Mouse (Mus musculus): Measurements from ENCODE around the gene Miip.

Gene Miip

GRCm38 (mm10) chr4:147868450-147869031, at the start of gene Miip, which contains the start of gene Fv1:
Miip (minus strand) TSS chr4:147868816.
Fv1 (plus strand) TSS chr4:147868979.
- DNase-seq (ENCODE audit: low spot score): peak; percentile 82

DNA sequence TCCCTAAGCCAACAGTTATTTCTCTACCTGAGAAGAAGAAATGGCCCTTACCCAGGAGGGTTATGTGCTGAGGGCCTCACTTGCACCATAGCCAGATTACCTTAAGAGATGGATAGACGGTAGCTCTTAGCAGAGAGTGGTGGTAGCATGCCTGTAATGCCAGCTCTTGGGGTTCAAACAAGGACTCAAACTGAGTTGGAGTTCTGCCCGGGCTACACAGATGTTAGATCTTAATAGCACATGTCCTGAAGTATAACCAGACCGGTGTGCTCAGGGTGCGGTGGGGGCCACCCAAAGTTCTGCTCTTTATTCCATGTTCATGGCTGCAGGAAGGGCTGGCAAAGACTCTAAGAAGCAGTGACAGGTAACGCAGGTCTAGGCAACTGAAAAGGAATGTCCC, 40.9 kb upstream of the Miip start:
- no peak for DNase-seq (ENCODE audit: low spot score)

DNA sequence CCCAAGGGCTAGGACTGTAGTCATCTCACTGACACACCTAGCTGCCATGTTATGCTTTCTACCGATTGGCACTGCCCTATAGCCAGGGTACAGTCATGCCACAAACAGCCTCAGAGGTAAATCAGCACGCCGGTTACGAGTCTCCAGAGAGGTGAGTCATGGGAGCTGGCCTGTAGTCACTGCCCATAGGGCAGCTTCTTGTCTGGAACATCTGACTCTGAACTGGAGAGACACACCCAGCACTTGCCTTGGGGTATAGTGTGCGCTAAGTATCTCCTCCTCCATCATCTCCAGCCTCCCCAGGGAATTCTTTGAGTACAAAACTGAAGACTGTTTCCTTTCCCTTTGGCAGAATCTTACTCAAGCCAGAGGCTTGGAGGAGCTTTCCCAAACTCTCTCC, 37.6 kb upstream of the Miip start:
- no peak for DNase-seq (ENCODE audit: low spot score)

GRCm38 (mm10) chr4:147905090-147905659, 36.6 kb upstream of the Miip start:
- DNase-seq (ENCODE audit: low spot score): no peak

- DNase-seq (ENCODE audit: low spot score): peak; percentile 78
Observed at GRCm38 (mm10) chr4:147904313-147905089, 35.9 kb upstream of the Miip start, which contains the start of gene Mfn2. Mfn2 (minus strand) TSS chr4:147904704.

DNA sequence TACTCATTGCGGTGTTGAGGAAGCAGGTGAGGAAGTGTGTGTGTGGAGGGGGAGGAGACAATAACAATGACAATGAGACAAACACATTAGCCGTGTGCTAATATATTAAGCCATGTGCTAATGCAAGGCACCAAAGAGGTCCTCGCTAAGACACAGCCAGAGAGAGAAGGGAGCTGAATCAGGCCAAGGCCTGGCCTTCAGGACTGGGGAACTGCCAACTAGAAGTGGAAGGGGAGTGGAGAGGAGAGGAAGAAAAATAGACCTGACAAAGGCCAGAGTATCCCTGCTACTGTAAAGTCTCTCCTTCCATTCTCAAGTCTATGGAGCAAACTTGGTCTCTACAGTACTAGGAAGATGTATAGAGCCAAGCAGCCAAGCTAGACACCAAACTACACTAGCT, 35.0 kb upstream of the Miip start:
- no peak for DNase-seq (ENCODE audit: low spot score)

DNA sequence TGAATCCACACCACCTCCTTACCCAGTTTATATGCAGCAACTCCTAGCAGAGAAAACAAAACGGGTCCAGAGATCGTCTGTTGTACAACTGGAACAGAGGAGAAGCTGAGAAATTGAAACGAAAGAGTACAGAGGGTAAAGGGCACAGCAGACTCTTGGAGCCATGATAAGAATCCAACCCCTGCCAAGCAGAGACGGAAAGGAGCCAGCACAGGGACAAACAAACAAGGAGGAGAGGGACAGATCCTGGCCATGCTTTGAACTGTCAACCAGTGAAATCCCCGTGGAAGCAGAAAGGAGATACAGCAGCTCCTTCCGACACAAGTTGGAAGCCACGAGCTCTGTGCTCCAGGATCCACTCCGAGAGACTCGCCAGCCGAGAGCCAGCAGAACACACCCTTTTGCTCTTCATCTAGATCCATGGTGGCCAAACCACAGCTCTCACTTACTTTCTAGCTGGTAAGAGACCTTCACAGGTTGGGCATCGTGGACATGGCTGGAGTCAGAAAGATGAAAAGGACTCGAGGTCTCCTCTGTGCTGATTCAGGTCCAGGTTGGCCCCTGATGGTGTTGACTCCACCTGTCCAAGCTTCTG, 34.4 kb upstream of the Miip start:
- DNase-seq (ENCODE audit: low spot score): no peak

GRCm38 (mm10) chr4:147900452-147900851, 31.8 kb upstream of the Miip start:
- no peak for DNase-seq (ENCODE audit: low spot score)

GRCm38 (mm10) chr4:147897348-147897747, 28.7 kb upstream of the Miip start:
- no peak for DNase-seq (ENCODE audit: low spot score)

- no peak for DNase-seq (ENCODE audit: low spot score)
Observed at GRCm38 (mm10) chr4:147896411-147896810, 27.8 kb upstream of the Miip start.

DNA sequence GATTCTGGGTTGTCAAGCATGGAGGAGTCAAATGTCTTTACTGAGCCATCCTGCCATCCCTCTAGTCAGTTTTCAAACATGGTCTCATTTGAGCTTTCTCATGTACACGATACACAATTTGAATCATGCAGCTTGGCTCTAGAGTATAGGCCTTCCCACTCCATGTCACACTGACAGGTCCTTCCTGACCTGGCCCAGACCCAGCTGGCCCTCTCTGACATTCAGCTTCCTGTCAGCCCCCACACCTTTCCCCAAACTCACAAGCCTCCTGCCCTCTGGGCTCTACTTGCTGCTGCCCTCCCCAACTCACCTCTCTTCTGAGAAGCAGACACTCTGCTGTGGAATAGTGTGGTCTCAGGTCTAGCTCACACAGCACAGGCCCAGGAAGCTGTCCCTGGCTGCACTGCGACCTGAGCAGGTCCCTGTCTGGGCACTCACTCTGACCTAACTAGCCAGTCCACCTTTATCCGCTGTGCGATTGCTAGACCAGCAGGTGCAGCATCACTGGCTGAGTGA, 27.3 kb upstream of the Miip start:
- no peak for DNase-seq (ENCODE audit: low spot score)

GRCm38 (mm10) chr4:147890341-147890740, 21.7 kb upstream of the Miip start:
- DNase-seq (ENCODE audit: low spot score): no peak

GRCm38 (mm10) chr4:147888237-147888636, 19.6 kb upstream of the Miip start:
- DNase-seq (ENCODE audit: low spot score): no peak

DNA sequence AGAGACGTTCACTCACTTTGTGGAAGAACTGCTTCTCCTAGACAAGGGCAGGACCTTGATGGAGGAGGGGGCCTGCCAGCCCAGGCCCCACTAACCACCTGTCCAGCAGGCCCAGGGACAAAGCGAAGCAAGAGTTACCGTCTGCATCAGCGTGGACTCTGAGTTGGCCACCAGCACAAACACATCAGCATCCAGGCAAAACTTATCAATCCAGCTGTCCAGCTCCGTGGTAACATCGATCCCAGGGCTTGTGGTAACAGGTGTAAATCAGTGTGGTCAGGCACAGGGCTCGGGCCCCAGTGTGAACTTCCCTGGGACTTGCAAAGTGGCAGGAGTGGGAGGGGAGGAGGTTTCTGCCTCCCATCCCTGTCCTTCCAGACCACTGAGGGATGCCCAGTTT, 18.7 kb upstream of the Miip start:
- DNase-seq (ENCODE audit: low spot score): no peak

DNA sequence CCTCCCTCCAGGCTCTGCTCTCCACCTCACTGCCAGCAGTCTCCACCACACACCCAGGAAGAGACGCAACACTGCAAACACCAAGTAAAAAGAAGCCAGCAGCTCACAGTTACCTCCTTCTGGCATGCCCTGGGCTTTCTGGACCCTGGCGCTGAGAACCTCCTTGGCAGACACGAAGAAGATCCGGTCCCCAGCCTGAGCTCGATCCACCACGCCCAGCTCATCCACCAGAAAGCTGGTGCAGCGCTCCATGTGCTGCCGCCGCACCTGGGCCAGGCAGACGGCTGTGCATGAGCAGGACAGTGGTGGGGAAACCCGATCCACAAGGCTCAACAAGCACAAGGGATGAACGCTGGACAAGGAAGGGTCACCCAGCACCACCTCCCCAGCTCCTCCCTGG, 17.5 kb upstream of the Miip start:
- DNase-seq (ENCODE audit: low spot score): no peak

GRCm38 (mm10) chr4:147884138-147884537, 15.5 kb upstream of the Miip start:
- DNase-seq (ENCODE audit: low spot score): no peak

- no peak for DNase-seq (ENCODE audit: low spot score)
Observed at GRCm38 (mm10) chr4:147883041-147883440, 14.4 kb upstream of the Miip start.

GRCm38 (mm10) chr4:147881792-147882191, 13.2 kb upstream of the Miip start:
- DNase-seq (ENCODE audit: low spot score): no peak

DNA sequence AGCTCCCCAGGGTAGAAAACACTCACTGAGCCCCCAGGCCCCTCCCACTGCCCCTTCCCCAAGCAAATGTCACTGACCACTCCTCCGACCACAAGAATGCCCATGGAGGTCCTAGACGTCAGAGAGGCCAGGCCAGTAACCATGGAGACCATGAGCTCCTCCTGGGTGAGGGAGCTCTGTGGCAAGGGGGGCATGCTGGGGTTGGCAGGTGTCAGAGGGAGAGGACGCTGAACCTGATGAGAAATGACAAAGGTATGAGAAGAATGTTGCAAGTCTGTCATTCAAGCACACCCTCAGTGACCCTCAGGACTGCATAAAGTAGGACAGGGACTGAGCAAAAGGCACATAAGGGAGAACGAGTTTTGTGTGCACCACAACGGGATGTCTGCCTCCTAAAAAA, 11.2 kb upstream of the Miip start:
- DNase-seq (ENCODE audit: low spot score): no peak

DNA sequence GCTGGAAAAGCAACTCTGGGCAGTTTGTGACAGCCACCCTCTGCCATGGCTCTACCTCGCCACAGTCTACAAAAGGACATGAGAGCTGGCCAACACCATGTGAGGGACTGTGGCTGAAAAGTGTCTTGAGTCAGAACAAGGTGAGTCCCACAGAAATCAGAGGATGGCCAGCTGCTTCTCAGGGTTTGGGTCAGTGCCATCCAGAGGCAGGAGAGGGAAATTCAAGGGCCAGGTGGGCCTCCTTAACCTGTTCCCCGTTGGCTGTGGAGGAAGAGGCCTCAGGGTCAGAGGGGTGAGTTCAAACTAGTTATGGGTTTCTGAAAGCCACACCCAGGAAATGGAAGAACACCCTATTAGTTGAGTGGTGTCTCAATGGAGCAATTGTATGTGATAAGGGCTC, 10.8 kb upstream of the Miip start:
- no peak for DNase-seq (ENCODE audit: low spot score)

GRCm38 (mm10) chr4:147878537-147878936, 9.9 kb upstream of the Miip start:
- no peak for DNase-seq (ENCODE audit: low spot score)

DNA sequence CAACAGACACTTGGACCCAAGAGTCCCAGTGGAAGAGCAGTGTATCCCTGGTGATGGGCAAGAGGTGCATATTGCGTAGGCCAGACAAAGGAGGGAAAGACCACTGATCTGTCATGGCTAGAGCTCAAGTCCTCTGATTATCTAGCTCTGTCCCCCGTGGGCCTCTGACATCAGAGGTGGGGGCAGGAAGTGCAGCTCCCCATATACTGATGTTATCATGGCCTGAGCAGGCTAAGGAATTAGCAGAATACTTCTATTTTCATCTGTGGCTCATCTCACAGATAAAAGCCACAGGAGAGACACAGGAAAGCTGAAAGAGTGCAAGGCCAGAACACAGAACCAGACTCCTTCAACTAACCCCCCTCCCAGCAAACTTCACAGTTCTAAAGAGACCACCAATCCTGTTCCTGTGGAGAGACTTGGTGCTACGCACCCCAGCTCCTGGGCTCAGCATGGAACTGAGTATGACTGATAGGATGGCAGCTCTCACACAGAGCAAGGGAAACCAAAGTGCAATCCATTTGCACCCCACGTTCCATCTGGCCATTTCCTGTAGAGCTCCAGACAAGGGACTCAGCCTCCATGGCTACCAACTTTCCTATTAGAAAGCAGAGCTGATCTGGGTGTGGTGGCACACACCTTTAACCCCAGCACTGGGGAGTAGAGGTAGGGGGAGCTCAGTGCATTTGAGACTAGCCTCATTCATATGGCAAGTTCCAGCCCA, 7.4 kb upstream of the Miip start:
- no peak for DNase-seq (ENCODE audit: low spot score)

Measured in ovary, postnatal 14 days (tissue).